Mouse (Mus musculus) activated CD4-positive, CD25-positive, alpha-beta regulatory T cell (primary cell): ENCODE data around the gene Gm15128. TPM values are rescaled to one million over a fixed set of nuclear protein-coding genes. Genes with fewer than 3 reads are reported as not detected.

Experiments used
- polyA plus RNA-seq, 2 experiments: library from polyadenylated mRNA; unstranded; fragments of 100-300 nt; shearing (Covaris generic); gene quantifications; one replicate each; pipeline ENCODE4 v1.2.1; 2017

The Gm15128 gene
- not detected for polyA plus RNA-seq

DNA sequence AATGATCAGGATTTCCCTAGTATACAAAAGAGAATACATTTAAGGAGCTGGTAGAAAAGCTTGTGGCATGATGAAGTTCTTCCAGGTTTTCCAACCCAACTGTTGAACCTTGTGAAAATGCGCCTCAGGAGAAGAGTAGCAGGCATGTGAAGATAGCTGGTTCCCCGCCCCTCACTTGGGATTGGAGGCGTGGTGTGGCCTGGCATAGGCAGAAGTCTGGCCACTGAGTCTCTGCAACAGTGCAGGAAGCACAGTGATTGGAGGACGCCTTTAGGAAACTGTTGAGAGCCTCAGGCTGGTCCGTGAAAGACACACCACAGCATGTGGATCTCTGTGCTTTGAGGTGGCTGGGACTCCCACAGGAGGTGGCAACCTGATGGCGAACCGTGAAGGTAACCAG is at the start of gene Gm15128:
Gm15128 (plus strand) TSS at position 301 of the 400 bp plus-strand sequence.

Other genes with a start within 250 kb of the Gm15128 start
- not detected for gene Lrch2, start 211.9 kb upstream of the Gm15128 start, polyA plus RNA-seq
- gene Gm15080, start 227.0 kb downstream of the Gm15128 start, polyA plus RNA-seq, result not detected